ENCODE assay signal across 13 mouse cellular contexts in the genomic region with DNA sequence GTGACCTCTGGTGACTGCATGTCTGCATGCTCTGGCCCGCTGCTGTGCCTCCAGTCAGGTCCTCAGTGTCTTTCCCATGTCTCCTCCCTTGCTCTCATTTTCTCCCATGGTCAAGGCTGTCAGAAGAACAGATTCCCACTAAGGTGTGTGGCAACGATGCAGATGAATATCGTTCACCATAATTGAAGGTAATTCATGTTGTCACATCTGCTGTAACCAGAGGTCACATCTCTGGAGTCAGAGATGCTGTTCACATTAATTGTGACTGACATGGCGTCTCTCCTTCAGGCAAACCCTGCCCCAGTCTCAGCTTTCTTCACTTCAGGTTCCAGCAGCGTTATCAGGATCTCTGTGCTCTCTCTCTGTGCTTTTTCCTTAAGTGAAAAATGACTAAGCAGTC.
"Had no signal": no experiment of that assay in that cellular context is flagged by ENCODE, and none has a peak within 500 bp of the region (broad histone marks: within the 10 kb centered on the region; RNA-seq: fewer than 3 reads in every experiment).

No protein-coding gene starts in this region.

- DNase-seq: gastrocnemius, adult 2 months; gastrocnemius, postnatal 10 days; gastrocnemius, postnatal 25 days; heart, adult 2 months; heart, postnatal 14 days; heart, postnatal 4 days; kidney, adult 18-20 months; kidney, adult 8-10 months; kidney, postnatal 10 days; kidney, postnatal 36 days; layer of hippocampus, adult 9-11 months; layer of hippocampus, postnatal 36 days; left cerebral cortex, postnatal 4 days had no signal
